Mouse (Mus musculus) frontal cortex, postnatal 36 days (tissue): Measurements from ENCODE around the gene Nrxn2.
A peak's percentile ranks its signal among the peaks of the same experiment; 100 is the strongest.

Experiments
- DNase-seq, 2 experiments: peaks; one replicate each; pipeline ENCODE4 v3.0.0; 2022; ENCODE audit warnings: low spot score in 2 of 2

The Nrxn2 gene

GRCm38 (mm10) chr19:6416894-6417761 is 1.4 kb upstream of the Nrxn2 start:
- no peak for DNase-seq

- DNase-seq = no peak
Observed at GRCm38 (mm10) chr19:6418984-6419692, 607 bp downstream of the Nrxn2 start.

- DNase-seq = no peak
Observed at GRCm38 (mm10) chr19:6419805-6420310, 1.3 kb downstream of the Nrxn2 start.

- peak; percentile 58 for DNase-seq
Observed at GRCm38 (mm10) chr19:6420481-6421210, 2.1 kb downstream of the Nrxn2 start.

- DNase-seq = peak; percentile 77 to 80
Observed at GRCm38 (mm10) chr19:6421211-6421590, 2.7 kb downstream of the Nrxn2 start.

GRCm38 (mm10) chr19:6422014-6422413 is 3.5 kb downstream of the Nrxn2 start:
- DNase-seq = no peak

GRCm38 (mm10) chr19:6423241-6423640 is 4.7 kb downstream of the Nrxn2 start:
- peak; percentile 65 to 74 for DNase-seq

GRCm38 (mm10) chr19:6424137-6424881 is 5.8 kb downstream of the Nrxn2 start:
- DNase-seq = no peak

- no peak for DNase-seq
Observed at GRCm38 (mm10) chr19:6425595-6425994, 7.1 kb downstream of the Nrxn2 start.

- no peak for DNase-seq
Observed at GRCm38 (mm10) chr19:6426703-6427500, 8.4 kb downstream of the Nrxn2 start.

GRCm38 (mm10) chr19:6427653-6428434 is 9.3 kb downstream of the Nrxn2 start:
- DNase-seq = no peak

GRCm38 (mm10) chr19:6428501-6429200 is 10.1 kb downstream of the Nrxn2 start:
- DNase-seq = no peak

GRCm38 (mm10) chr19:6443016-6443415 is 24.5 kb downstream of the Nrxn2 start:
- no peak for DNase-seq

GRCm38 (mm10) chr19:6445761-6446423 is 27.4 kb downstream of the Nrxn2 start:
- no peak for DNase-seq

GRCm38 (mm10) chr19:6446736-6447437 is 28.4 kb downstream of the Nrxn2 start:
- DNase-seq = no peak

GRCm38 (mm10) chr19:6448752-6449151 is 30.2 kb downstream of the Nrxn2 start:
- DNase-seq = no peak

GRCm38 (mm10) chr19:6449841-6450240 is 31.3 kb downstream of the Nrxn2 start:
- DNase-seq = no peak

GRCm38 (mm10) chr19:6452030-6452494 is 33.5 kb downstream of the Nrxn2 start:
- peak; percentile 72 to 88 for DNase-seq
